Mouse (Mus musculus): ENCODE data around the gene Zfp609.

The Zfp609 gene

GRCm38 (mm10) chr9:65827344-65828015 is at the start of gene Zfp609:
Gene Zfp609 (minus strand): TSS chr9:65827564.
- peak; percentile 97 for DNase-seq (ENCODE audit: low read depth, low spot score)

GRCm38 (mm10) chr9:65859656-65860055 is 32.3 kb upstream of the Zfp609 start:
- no peak for DNase-seq (ENCODE audit: low read depth, low spot score)

GRCm38 (mm10) chr9:65850203-65850602 is 22.8 kb upstream of the Zfp609 start:
- no peak for DNase-seq (ENCODE audit: low read depth, low spot score)

GRCm38 (mm10) chr9:65848154-65848553 is 20.8 kb upstream of the Zfp609 start:
- no peak for DNase-seq (ENCODE audit: low read depth, low spot score)

GRCm38 (mm10) chr9:65844421-65845165 is 17.2 kb upstream of the Zfp609 start:
- no peak for DNase-seq (ENCODE audit: low read depth, low spot score)

- no peak for DNase-seq (ENCODE audit: low read depth, low spot score)
Observed at GRCm38 (mm10) chr9:65839841-65840240, 12.5 kb upstream of the Zfp609 start.

- DNase-seq (ENCODE audit: low read depth, low spot score): no peak
Observed at GRCm38 (mm10) chr9:65836916-65837315, 9.6 kb upstream of the Zfp609 start.

GRCm38 (mm10) chr9:65834628-65835354 is 7.4 kb upstream of the Zfp609 start:
- no peak for DNase-seq (ENCODE audit: low read depth, low spot score)

GRCm38 (mm10) chr9:65833640-65834039 is 6.3 kb upstream of the Zfp609 start:
- no peak for DNase-seq (ENCODE audit: low read depth, low spot score)

GRCm38 (mm10) chr9:65833230-65833629 is 5.9 kb upstream of the Zfp609 start:
- DNase-seq (ENCODE audit: low read depth, low spot score): no peak

- no peak for DNase-seq (ENCODE audit: low read depth, low spot score)
Observed at GRCm38 (mm10) chr9:65832041-65832440, 4.7 kb upstream of the Zfp609 start.

GRCm38 (mm10) chr9:65831164-65831563 is 3.8 kb upstream of the Zfp609 start:
- no peak for DNase-seq (ENCODE audit: low read depth, low spot score)

- no peak for DNase-seq (ENCODE audit: low read depth, low spot score)
Observed at GRCm38 (mm10) chr9:65830255-65830654, 2.9 kb upstream of the Zfp609 start.

- DNase-seq (ENCODE audit: low read depth, low spot score): no peak
Observed at GRCm38 (mm10) chr9:65829410-65829809, 2.0 kb upstream of the Zfp609 start.

GRCm38 (mm10) chr9:65828511-65828910 is 1.1 kb upstream of the Zfp609 start:
- DNase-seq (ENCODE audit: low read depth, low spot score): no peak

GRCm38 (mm10) chr9:65828016-65828403 is 646 bp upstream of the Zfp609 start:
- DNase-seq (ENCODE audit: low read depth, low spot score): no peak

- no peak for DNase-seq (ENCODE audit: low read depth, low spot score)
Observed at GRCm38 (mm10) chr9:65826588-65827343, 598 bp downstream of the Zfp609 start.

GRCm38 (mm10) chr9:65826226-65826587 is 1.2 kb downstream of the Zfp609 start:
- no peak for DNase-seq (ENCODE audit: low read depth, low spot score)

- no peak for DNase-seq (ENCODE audit: low read depth, low spot score)
Observed at GRCm38 (mm10) chr9:65823716-65824462, 3.5 kb downstream of the Zfp609 start.

GRCm38 (mm10) chr9:65822011-65822410 is 5.4 kb downstream of the Zfp609 start:
- no peak for DNase-seq (ENCODE audit: low read depth, low spot score)

GRCm38 (mm10) chr9:65820301-65820700 is 7.1 kb downstream of the Zfp609 start:
- DNase-seq (ENCODE audit: low read depth, low spot score): no peak

Data from retina, postnatal 7 days (tissue).